Mouse (Mus musculus) neural tube, embryonic 11.5 days (tissue): ENCODE results near the gene Map3k20. TPM values are rescaled to one million over a fixed set of nuclear protein-coding genes. Genes with fewer than 3 reads are reported as not detected.

Experiments used
- ATAC-seq: fragments of 200-750 bp; cut with Nextera tagmentation; 2 replicates; pipeline ENCODE4 v1.8.0; 2017; ENCODE audit warnings: moderate number of reproducible peaks, mild to moderate bottlenecking, moderate TSS enrichment, moderate library complexity; ENCODE audit not compliant: insufficient read depth, low FRiP score, low TSS enrichment
- DNase-seq: peaks from one replicate; pipeline ENCODE4 v3.0.0-alpha.2; 2015; ENCODE audit warnings: low spot score
- H3K27ac ChIP-seq: fragments of 300-500 bp; sonication (generic); 2 replicates; pipeline ENCODE4 v1.5.1; 2014; ENCODE audit warnings: low read depth, mild to moderate bottlenecking, low read length
- H3K27me3 ChIP-seq: fragments of 300-500 bp; sonication (generic); 2 replicates; pipeline ENCODE4 v1.6.1; 2014; ENCODE audit warnings: mild to moderate bottlenecking, low read length, mixed read lengths; ENCODE audit not compliant: control insufficient read depth, insufficient read depth
- H3K36me3 ChIP-seq: fragments of 300-500 bp; sonication (generic); 2 replicates; pipeline ENCODE4 v1.6.1; 2014; ENCODE audit warnings: mild to moderate bottlenecking, low read length, moderate library complexity, mixed read lengths; ENCODE audit not compliant: control insufficient read depth, insufficient read depth
- H3K4me1 ChIP-seq: fragments of 300-500 bp; sonication (generic); 2 replicates; pipeline ENCODE4 v1.6.1; 2014; ENCODE audit warnings: low read length, mixed read lengths; ENCODE audit not compliant: control insufficient read depth, insufficient read depth
- H3K4me2 ChIP-seq: fragments of 300-500 bp; sonication (generic); 2 replicates; pipeline ENCODE4 v1.6.1; 2014; ENCODE audit warnings: low read depth, mild to moderate bottlenecking, moderate library complexity
- H3K4me3 ChIP-seq: fragments of 300-500 bp; sonication (generic); 2 replicates; pipeline ENCODE4 v1.5.1; 2014; ENCODE audit warnings: low read depth, low read length
- H3K9ac ChIP-seq: fragments of 300-500 bp; sonication (generic); 2 replicates; pipeline ENCODE4 v1.6.1; 2014; ENCODE audit warnings: mild to moderate bottlenecking, low read length
- H3K9me3 ChIP-seq: fragments of 300-500 bp; sonication (generic); 2 replicates; pipeline ENCODE4 v1.6.1; 2016; ENCODE audit warnings: low read length; ENCODE audit not compliant: control insufficient read depth
- WGBS: fragments of 180-500 bp; shearing (Covaris S2); extraction: QIAGEN DNeasy Blood & Tissue Kit; methylation state at CpG from one replicate; pipeline ENCODE4 v1.1.7; 2014; 5-methylcytosine and 5-hydroxymethylcytosine counted together
- polyA plus RNA-seq: library from polyadenylated mRNA; unstranded; fragments of >200 nt; fragmentation: Nextera tagmentation; extraction: Ambion mirVana; gene quantifications from 2 replicates; pipeline ENCODE4 v1.2.1, GENCODE M21; 2014

The Map3k20 gene
- polyA plus RNA-seq, 1 experiment from 2014 or later, result 8.6 TPM

- DNase-seq (no peak), ATAC-seq (no peak)
- Histone ChIP-seq H3K4me3 (no peak overlapping the region), H3K4me1 (peaks cover 3% of the 10 kb centered on the region; the same call in 1 of the 2 replicates), H3K9me3 (no peaks in the 10 kb centered on the region), H3K9ac (no peak overlapping the region), H3K27me3 (no peaks in the 10 kb centered on the region), H3K36me3 (no peaks in the 10 kb centered on the region), H3K4me2 (no peak overlapping the region), H3K27ac (no peak overlapping the region)
- WGBS, result 58% methylated on average over 11 of the region's 11 CpGs
These were observed 37.4 kb downstream of the Map3k20 start for GRCm38 (mm10) chr2:72322681-72323353.

GRCm38 (mm10) chr2:72324436-72324835 lies 39.0 kb downstream of the Map3k20 start:
- no peak overlapping the region for H3K4me3 ChIP-seq
- WGBS, result 80% methylated on average over 12 of the region's 12 CpGs
- no peak overlapping the region for H3K4me2 ChIP-seq
- no peaks in the 10 kb centered on the region for H3K36me3 ChIP-seq
- no peaks in the 10 kb centered on the region for H3K27me3 ChIP-seq
- H3K9ac ChIP-seq, result no peak overlapping the region
- ATAC-seq (no peak), DNase-seq (no peak)
- no peak overlapping the region for H3K27ac ChIP-seq
- no peaks in the 10 kb centered on the region for H3K9me3 ChIP-seq
- H3K4me1 ChIP-seq, result peaks cover 3% of the 10 kb centered on the region; the same call in 1 of the 2 replicates

GRCm38 (mm10) chr2:72326491-72326890 lies 41.1 kb downstream of the Map3k20 start:
- Histone ChIP-seq H3K27me3 (no peaks in the 10 kb centered on the region), H3K9me3 (no peaks in the 10 kb centered on the region), H3K9ac (no peak overlapping the region), H3K36me3 (no peaks in the 10 kb centered on the region), H3K4me1 (peaks cover 3% of the 10 kb centered on the region; the same call in 1 of the 2 replicates), H3K27ac (no peak overlapping the region), H3K4me3 (no peak overlapping the region), H3K4me2 (no peak overlapping the region)
- DNase-seq, result no peak
- 53% methylated on average over 6 of the region's 6 CpGs for WGBS
- no peak for ATAC-seq

GRCm38 (mm10) chr2:72328435-72328834 lies 43.0 kb downstream of the Map3k20 start:
- H3K9ac ChIP-seq, result no peak overlapping the region
- H3K36me3 ChIP-seq, result no peaks in the 10 kb centered on the region
- no peaks in the 10 kb centered on the region for H3K9me3 ChIP-seq
- no peak overlapping the region for H3K27ac ChIP-seq
- no peaks in the 10 kb centered on the region for H3K27me3 ChIP-seq
- H3K4me2 ChIP-seq, result no peak overlapping the region
- no peak overlapping the region for H3K4me3 ChIP-seq
- no peak for ATAC-seq
- WGBS, result 80% methylated on average over 3 of the region's 3 CpGs
- DNase-seq, result no peak
- no peaks in the 10 kb centered on the region; the same call in 1 of the 2 replicates for H3K4me1 ChIP-seq

- WGBS, result 89% methylated on average over 12 of the region's 12 CpGs
- Histone ChIP-seq H3K27ac (no peak overlapping the region), H3K36me3 (no peaks in the 10 kb centered on the region), H3K9ac (no peak overlapping the region), H3K4me2 (no peak overlapping the region), H3K27me3 (no peaks in the 10 kb centered on the region), H3K4me3 (no peak overlapping the region), H3K9me3 (no peaks in the 10 kb centered on the region), H3K4me1 (no peaks in the 10 kb centered on the region; the same call in 1 of the 2 replicates)
- ATAC-seq (no peak), DNase-seq (no peak)
These were observed 45.6 kb downstream of the Map3k20 start for GRCm38 (mm10) chr2:72330955-72331481.

- Histone ChIP-seq H3K4me3 (no peak overlapping the region), H3K4me2 (no peak overlapping the region), H3K9me3 (no peaks in the 10 kb centered on the region), H3K9ac (no peak overlapping the region), H3K4me1 (no peaks in the 10 kb centered on the region), H3K27ac (no peak overlapping the region), H3K27me3 (no peaks in the 10 kb centered on the region), H3K36me3 (no peaks in the 10 kb centered on the region)
- ATAC-seq, result no peak
- no peak for DNase-seq
- WGBS, result 82% methylated on average over 4 of the region's 4 CpGs
These were observed 46.6 kb downstream of the Map3k20 start for GRCm38 (mm10) chr2:72332067-72332466.

GRCm38 (mm10) chr2:72333210-72333609 lies 47.8 kb downstream of the Map3k20 start:
- no peak for DNase-seq
- Histone ChIP-seq H3K27ac (no peak overlapping the region), H3K4me3 (no peak overlapping the region), H3K9ac (no peak overlapping the region), H3K9me3 (no peaks in the 10 kb centered on the region), H3K4me1 (no peaks in the 10 kb centered on the region), H3K4me2 (no peak overlapping the region), H3K27me3 (no peaks in the 10 kb centered on the region), H3K36me3 (no peaks in the 10 kb centered on the region)
- no peak for ATAC-seq
- WGBS, result 86% methylated on average over 3 of the region's 3 CpGs

GRCm38 (mm10) chr2:72336840-72337239 lies 51.4 kb downstream of the Map3k20 start:
- no peak for ATAC-seq

GRCm38 (mm10) chr2:72345281-72345680 lies 59.8 kb downstream of the Map3k20 start:
- Histone ChIP-seq H3K27me3 (no peaks in the 10 kb centered on the region), H3K9me3 (no peaks in the 10 kb centered on the region), H3K9ac (no peak overlapping the region), H3K4me2 (no peak overlapping the region), H3K27ac (no peak overlapping the region), H3K36me3 (no peaks in the 10 kb centered on the region; the same call in 1 of the 2 replicates), H3K4me1 (no peaks in the 10 kb centered on the region), H3K4me3 (no peak overlapping the region)
- no peak for DNase-seq
- no peak for ATAC-seq
- 83% methylated on average over 3 of the region's 3 CpGs for WGBS

More at GRCm38 (mm10) chr2:72336840-72337239, 51.4 kb downstream of the Map3k20 start:
- no peaks in the 10 kb centered on the region for H3K9me3 ChIP-seq
- H3K9ac ChIP-seq, result no peak overlapping the region
- H3K4me1 ChIP-seq, result no peaks in the 10 kb centered on the region
- H3K27me3 ChIP-seq, result no peaks in the 10 kb centered on the region
- no peak overlapping the region for H3K4me3 ChIP-seq
- H3K4me2 ChIP-seq, result no peak overlapping the region
- 85% methylated on average over 3 of the region's 3 CpGs for WGBS
- DNase-seq, result no peak
- H3K36me3 ChIP-seq, result no peaks in the 10 kb centered on the region; the same call in 1 of the 2 replicates
- H3K27ac ChIP-seq, result no peak overlapping the region
